Mouse (Mus musculus): ENCODE results near the gene Kcnip1.

GRCm38 (mm10) chr11:33925778-33926177, 67.2 kb downstream of the Kcnip1 start:
- TF ChIP-seq PAX5 (IDR thresholded peaks at IDR 0.05; ENCODE audit: low read length), result no peak
- TF ChIP-seq POLR2A (IDR thresholded peaks at IDR 0.05; ENCODE audit: low read depth, low read length), result no peak
- TF ChIP-seq MAZ (IDR thresholded peaks at IDR 0.05; ENCODE audit: low read depth, low read length), result no peak
- no peak for TF ChIP-seq CTCF (conservative IDR thresholded peaks at IDR 0.05 in 1 of 2, IDR thresholded peaks at IDR 0.05 in 1 of 2; ENCODE audit: low read depth in 2 of 2, low read length in 2 of 2)
- no peak for TF ChIP-seq ZNF384 (IDR thresholded peaks at IDR 0.05; ENCODE audit: low read depth, low read length)
- TF ChIP-seq EP300 (IDR thresholded peaks at IDR 0.05; ENCODE audit: low read length), result no peak
- no peak for TF ChIP-seq HCFC1 (IDR thresholded peaks at IDR 0.05; ENCODE audit: low read depth, low read length)
- TF ChIP-seq USF1 (IDR thresholded peaks at IDR 0.05; ENCODE audit: low read depth, low read length), result no peak
- TF ChIP-seq MAFK (IDR thresholded peaks at IDR 0.05; ENCODE audit: insufficient replicate concordance, low read length), result no peak
- TF ChIP-seq TBP (conservative IDR thresholded peaks at IDR 0.05; ENCODE audit: low read depth, low read length), result no peak
- no peak for TF ChIP-seq ZMIZ1 (IDR thresholded peaks at IDR 0.05; ENCODE audit: low read depth, low read length)
- TF ChIP-seq GABPA (IDR thresholded peaks at IDR 0.05; ENCODE audit: insufficient replicate concordance, low read depth, low read length), result no peak
